Mouse (Mus musculus): ENCODE results near the gene Pcna. TPM values are rescaled to one million over a fixed set of nuclear protein-coding genes. Genes with fewer than 3 reads are reported as not detected.
"Not testable (repeated sequence)": the region's sequence is repeated elsewhere in the genome, so short reads cannot be mapped to it uniquely, and the experiment has no call there.

Pcna gene
- 209 and 212 TPM in 2 replicates for polyA plus RNA-seq (2014; fragmentation: Nextera tagmentation; extraction: Ambion mirVana)

DNA sequence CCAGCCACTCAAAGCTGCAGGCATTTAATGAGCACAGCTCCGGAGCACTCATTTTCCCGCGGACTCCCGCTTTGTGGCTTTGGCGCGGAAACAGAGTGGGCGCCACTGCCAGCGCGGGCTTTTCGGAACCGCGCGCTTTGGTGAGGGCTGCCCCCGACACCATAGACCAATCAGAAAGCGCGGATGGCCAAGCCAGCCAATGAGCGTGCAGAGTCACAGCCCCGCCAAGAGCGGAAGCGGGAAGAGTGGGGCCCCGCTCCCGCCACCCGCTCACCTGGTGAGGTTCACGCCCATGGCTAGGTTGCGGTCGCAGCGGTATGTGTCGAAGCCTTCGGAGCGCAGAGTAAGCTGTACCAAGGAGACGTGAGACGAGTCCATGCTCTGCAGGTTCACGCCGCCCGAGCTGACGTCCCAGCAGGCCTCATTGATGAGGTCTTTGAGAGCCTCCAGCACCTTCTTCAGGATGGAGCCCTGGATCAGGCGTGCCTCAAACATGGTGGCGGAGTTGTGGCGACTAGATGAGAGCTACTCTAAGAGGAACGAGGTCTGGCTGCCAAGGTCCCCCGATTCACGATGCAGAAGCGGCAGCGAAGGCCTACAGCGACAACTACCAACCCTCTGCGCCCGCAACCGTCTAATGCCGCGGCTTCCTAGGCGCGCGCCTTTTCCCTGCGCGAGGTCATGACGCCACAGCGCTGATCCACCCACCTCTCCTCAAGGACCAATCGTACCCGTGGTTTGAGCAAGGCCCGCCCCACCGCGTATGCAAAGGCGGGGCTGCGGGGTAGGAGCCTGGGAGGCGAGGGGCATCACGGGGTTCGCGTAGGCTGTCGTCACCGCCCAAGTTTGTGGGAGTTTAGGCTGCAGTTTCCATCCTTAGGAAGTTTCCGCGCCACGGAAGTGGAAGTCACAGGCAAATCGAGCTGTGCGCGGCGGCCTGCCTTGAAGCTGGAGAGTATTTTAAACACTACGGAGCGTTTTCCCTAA, at the start of gene Pcna:
TSS of gene Pcna (minus strand) at position 773 of the 987 bp plus-strand sequence.
- peaks cover 5% of the 10 kb centered on the region for H3K4me1 ChIP-seq (ENCODE audit: control insufficient read depth, insufficient read depth, low read length)
- under 1% methylated on average over 78 of the region's 79 CpGs for WGBS (ENCODE audit: insufficient replicate concordance)
- H3K27me3 ChIP-seq (ENCODE audit: control insufficient read depth, insufficient read depth, low read length), result no peaks in the 10 kb centered on the region
- H3K4me3 ChIP-seq (ENCODE audit: low read depth, low read length), result peak within 1 kb of the TSS; percentile 72
- H3K9ac ChIP-seq (ENCODE audit: low read depth, low read length), result peak within 1 kb of the TSS; percentile 84
- peaks cover 11% of the 10 kb centered on the region; the same call in 1 of the 2 replicates for H3K36me3 ChIP-seq (ENCODE audit: control insufficient read depth, insufficient read depth, low read length)
- H3K27ac ChIP-seq (ENCODE audit: low read depth, low read length), result peak within 1 kb of the TSS; percentile 82
- H3K4me2 ChIP-seq, result peak within 1 kb of the TSS; percentile 70
- H3K9me3 ChIP-seq (replicated peaks; ENCODE audit: control insufficient read depth, low read length), result no peaks in the 10 kb centered on the region
- ATAC-seq (replicated peaks; ENCODE audit: insufficient number of reproducible peaks, low FRiP score, low TSS enrichment), result peak; percentile 99

DNA sequence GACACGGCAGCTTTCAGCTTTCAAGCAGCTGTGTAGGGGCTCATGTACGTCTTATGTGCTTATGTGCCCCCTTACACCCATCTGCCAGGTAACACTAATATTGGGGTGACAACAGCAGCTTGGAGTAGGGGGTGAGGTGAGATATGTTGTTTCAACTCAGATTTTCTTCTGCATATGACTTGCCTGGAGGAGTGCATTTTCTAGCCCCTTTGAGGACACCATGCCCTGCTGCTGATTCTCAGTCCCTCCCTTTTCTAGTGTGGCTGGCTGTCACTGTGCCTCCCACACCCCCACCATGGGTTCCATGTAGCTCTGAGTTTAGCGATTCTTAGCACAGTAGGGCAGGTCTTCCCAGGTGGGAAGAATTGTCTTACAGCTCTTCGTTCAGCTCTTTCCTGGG, 48.3 kb upstream of the Pcna start:
- H3K4me2 ChIP-seq, result no peak overlapping the region
- no peak for ATAC-seq (replicated peaks; ENCODE audit: insufficient number of reproducible peaks, low FRiP score, low TSS enrichment)
- no peaks in the 10 kb centered on the region for H3K4me1 ChIP-seq (ENCODE audit: control insufficient read depth, insufficient read depth, low read length)
- H3K36me3 ChIP-seq (ENCODE audit: control insufficient read depth, insufficient read depth, low read length), result peaks cover 18% of the 10 kb centered on the region
- no peaks in the 10 kb centered on the region for H3K9me3 ChIP-seq (replicated peaks; ENCODE audit: control insufficient read depth, low read length)
- H3K4me3 ChIP-seq (ENCODE audit: low read depth, low read length), result no peak overlapping the region
- WGBS (ENCODE audit: insufficient replicate concordance), result 94% methylated on average over 4 of the region's 4 CpGs
- H3K27me3 ChIP-seq (ENCODE audit: control insufficient read depth, insufficient read depth, low read length), result no peaks in the 10 kb centered on the region
- no peak overlapping the region for H3K27ac ChIP-seq (ENCODE audit: low read depth, low read length)
- no peak overlapping the region for H3K9ac ChIP-seq (ENCODE audit: low read depth, low read length)

DNA sequence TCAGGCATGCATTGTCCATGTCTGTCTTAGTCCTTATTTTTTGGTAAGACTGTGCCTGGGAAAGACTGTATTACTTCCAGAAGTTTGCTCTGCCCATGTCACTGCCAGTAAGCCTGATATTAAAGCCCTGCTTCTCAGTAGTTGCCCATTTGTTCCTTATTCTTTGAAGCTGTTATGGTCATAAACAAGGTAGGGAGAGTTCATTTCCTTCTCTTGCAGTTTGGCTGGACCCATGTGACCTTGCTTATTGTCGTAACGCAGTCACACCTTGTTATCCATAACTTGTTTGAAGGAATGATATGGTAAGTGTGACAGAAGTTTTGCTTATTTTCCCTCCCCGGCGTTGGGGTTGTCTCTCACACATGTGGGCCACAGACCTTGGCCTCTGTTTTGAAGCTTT, 45.1 kb upstream of the Pcna start:
- H3K9ac ChIP-seq (ENCODE audit: low read depth, low read length), result no peak overlapping the region
- no peak for ATAC-seq (replicated peaks; ENCODE audit: insufficient number of reproducible peaks, low FRiP score, low TSS enrichment)
- H3K4me1 ChIP-seq (ENCODE audit: control insufficient read depth, insufficient read depth, low read length), result peaks cover 4% of the 10 kb centered on the region
- H3K36me3 ChIP-seq (ENCODE audit: control insufficient read depth, insufficient read depth, low read length), result peaks cover 16% of the 10 kb centered on the region
- H3K27me3 ChIP-seq (ENCODE audit: control insufficient read depth, insufficient read depth, low read length), result no peaks in the 10 kb centered on the region
- no peak overlapping the region for H3K27ac ChIP-seq (ENCODE audit: low read depth, low read length)
- H3K4me2 ChIP-seq, result no peak overlapping the region
- H3K9me3 ChIP-seq (replicated peaks; ENCODE audit: control insufficient read depth, low read length), result no peaks in the 10 kb centered on the region
- H3K4me3 ChIP-seq (ENCODE audit: low read depth, low read length), result no peak overlapping the region
- 89% methylated on average over 4 of the region's 4 CpGs for WGBS (ENCODE audit: insufficient replicate concordance)

DNA sequence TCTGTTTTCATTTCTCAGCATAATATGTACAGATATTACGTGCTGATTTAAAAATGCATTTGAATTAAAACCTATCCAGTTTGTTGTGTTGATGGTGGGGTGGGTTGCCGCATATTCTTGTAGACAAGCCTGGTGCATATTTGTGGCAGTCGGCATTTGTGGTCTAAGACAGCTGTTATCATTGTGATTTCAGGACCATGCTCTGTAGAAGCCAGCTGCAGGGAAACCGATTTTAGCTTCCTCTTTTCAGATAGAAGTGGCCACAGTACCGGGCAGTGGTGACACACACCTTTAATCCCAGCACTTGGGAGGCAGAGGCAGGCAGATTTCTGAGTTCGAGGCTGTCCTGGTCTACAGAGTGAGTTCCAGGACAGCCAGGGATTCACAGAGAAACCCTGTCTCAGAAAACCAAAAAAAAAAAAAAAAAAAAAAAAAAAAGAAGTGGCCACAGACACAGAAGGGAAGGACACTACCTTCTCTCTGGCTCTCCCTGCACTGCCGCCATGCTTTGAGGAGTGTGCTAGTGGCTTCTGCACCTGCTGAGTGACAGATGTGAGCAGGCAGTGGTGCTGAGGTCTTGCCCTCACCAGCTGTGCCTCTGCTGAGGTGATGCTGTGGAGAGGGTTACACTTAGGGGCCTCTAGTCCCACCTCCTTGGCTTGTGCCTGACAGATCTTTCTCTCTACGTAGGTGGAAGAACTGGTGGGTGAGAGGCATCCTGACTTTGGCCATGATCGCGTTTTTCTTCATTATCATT, 40.8 kb upstream of the Pcna start:
- H3K9me3 ChIP-seq (replicated peaks; ENCODE audit: control insufficient read depth, low read length), result no peaks in the 10 kb centered on the region
- H3K27ac ChIP-seq (ENCODE audit: low read depth, low read length), result no peak overlapping the region
- ATAC-seq (replicated peaks; ENCODE audit: insufficient number of reproducible peaks, low FRiP score, low TSS enrichment), result no peak
- H3K27me3 ChIP-seq (ENCODE audit: control insufficient read depth, insufficient read depth, low read length), result no peaks in the 10 kb centered on the region
- H3K4me2 ChIP-seq, result no peak overlapping the region
- peaks cover 13% of the 10 kb centered on the region for H3K36me3 ChIP-seq (ENCODE audit: control insufficient read depth, insufficient read depth, low read length)
- H3K4me3 ChIP-seq (ENCODE audit: low read depth, low read length), result no peak overlapping the region
- H3K4me1 ChIP-seq (ENCODE audit: control insufficient read depth, insufficient read depth, low read length), result peaks cover 33% of the 10 kb centered on the region
- WGBS (ENCODE audit: insufficient replicate concordance), result 82% methylated on average over 10 of the region's 10 CpGs
- H3K9ac ChIP-seq (ENCODE audit: low read depth, low read length), result no peak overlapping the region

DNA sequence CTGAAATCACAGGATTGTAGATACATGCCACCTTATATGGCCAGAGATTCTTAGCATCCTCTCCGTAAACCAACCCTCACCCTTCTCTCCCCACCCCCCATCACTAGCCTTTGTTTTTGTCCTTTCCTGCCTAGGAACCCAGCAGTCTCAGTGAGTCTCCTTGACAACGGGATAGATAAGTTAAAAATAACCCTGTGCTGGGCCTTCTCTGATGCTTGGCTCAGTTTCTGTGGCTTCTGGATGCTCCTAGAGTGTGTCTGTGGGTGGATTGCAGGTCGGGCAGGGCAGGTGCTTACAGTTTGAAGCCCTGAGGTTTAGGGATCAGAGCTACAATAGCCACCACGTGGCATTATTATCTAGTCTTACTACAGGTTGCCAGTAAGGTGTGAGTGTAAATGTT, 39.0 kb upstream of the Pcna start:
- Histone ChIP-seq H3K27me3 (ENCODE audit: control insufficient read depth, insufficient read depth, low read length) (no peaks in the 10 kb centered on the region), H3K4me1 (ENCODE audit: control insufficient read depth, insufficient read depth, low read length) (peaks cover 33% of the 10 kb centered on the region), H3K36me3 (ENCODE audit: control insufficient read depth, insufficient read depth, low read length) (peaks cover 5% of the 10 kb centered on the region; the same call in 1 of the 2 replicates), H3K9me3 (replicated peaks; ENCODE audit: control insufficient read depth, low read length) (no peaks in the 10 kb centered on the region), H3K27ac (ENCODE audit: low read depth, low read length) (peak overlapping the region; percentile 76), H3K4me2 (peak overlapping the region; percentile 23; the same call in 1 of the 2 replicates), H3K9ac (ENCODE audit: low read depth, low read length) (no peak overlapping the region), H3K4me3 (ENCODE audit: low read depth, low read length) (no peak overlapping the region)
- peak; percentile 49 for ATAC-seq (replicated peaks; ENCODE audit: insufficient number of reproducible peaks, low FRiP score, low TSS enrichment)
- 10% methylated on average over 4 of the region's 4 CpGs for WGBS (ENCODE audit: insufficient replicate concordance)

DNA sequence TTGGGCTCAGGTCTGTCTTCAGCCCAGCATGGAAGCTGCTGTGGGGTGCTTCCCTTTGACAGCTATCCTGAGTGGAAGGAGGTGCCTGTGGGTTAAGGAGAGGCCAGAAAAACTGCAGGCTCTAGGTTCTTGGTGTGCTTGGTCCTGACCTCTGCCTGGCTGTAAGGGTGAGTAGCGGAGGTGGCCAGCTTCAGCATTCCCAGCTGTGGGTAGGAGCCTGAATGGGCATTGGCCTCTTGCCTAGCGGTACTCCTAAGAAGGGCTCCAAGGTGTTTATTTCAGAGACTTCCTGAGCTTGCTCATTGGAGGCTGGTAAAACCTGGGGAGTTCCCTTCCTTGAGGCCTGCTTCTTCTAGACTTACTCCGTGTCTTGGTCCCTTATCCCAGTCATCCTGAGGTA, 38.2 kb upstream of the Pcna start:
- H3K27me3 ChIP-seq (ENCODE audit: control insufficient read depth, insufficient read depth, low read length), result no peaks in the 10 kb centered on the region
- H3K9ac ChIP-seq (ENCODE audit: low read depth, low read length), result 0 out of 2 replicates have a peak overlapping the region, but pooled peaks have one; percentile 10
- peak overlapping the region; percentile 76 for H3K27ac ChIP-seq (ENCODE audit: low read depth, low read length)
- peaks cover 5% of the 10 kb centered on the region; the same call in 1 of the 2 replicates for H3K36me3 ChIP-seq (ENCODE audit: control insufficient read depth, insufficient read depth, low read length)
- H3K9me3 ChIP-seq (replicated peaks; ENCODE audit: control insufficient read depth, low read length), result no peaks in the 10 kb centered on the region
- 62% methylated on average over 3 of the region's 3 CpGs for WGBS (ENCODE audit: insufficient replicate concordance)
- no peak overlapping the region for H3K4me2 ChIP-seq
- H3K4me1 ChIP-seq (ENCODE audit: control insufficient read depth, insufficient read depth, low read length), result peaks cover 33% of the 10 kb centered on the region
- no peak overlapping the region for H3K4me3 ChIP-seq (ENCODE audit: low read depth, low read length)
- ATAC-seq (replicated peaks; ENCODE audit: insufficient number of reproducible peaks, low FRiP score, low TSS enrichment), result no peak

DNA sequence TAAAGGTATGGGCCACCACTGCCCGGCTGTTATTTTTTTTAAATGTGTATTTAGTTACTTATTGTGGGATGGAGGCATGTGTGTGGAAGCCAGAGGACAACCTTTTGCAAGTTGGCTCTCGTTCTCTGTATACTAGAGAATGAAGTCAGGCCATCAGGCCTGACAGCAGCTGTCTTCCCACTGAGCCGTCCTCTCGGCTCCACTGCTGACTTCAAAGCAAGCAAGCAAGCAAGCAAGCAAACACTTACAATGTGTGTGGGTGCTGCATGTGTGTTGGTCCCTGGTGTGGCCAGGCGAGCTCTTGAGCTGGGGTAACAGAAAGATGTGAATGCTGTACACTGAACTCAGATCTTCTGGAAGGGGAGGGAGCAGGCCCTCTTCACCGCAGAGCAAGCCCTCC, 37.7 kb upstream of the Pcna start:
- H3K27ac ChIP-seq (ENCODE audit: low read depth, low read length), result peak overlapping the region; percentile 76; the same call in 1 of the 2 replicates

DNA sequence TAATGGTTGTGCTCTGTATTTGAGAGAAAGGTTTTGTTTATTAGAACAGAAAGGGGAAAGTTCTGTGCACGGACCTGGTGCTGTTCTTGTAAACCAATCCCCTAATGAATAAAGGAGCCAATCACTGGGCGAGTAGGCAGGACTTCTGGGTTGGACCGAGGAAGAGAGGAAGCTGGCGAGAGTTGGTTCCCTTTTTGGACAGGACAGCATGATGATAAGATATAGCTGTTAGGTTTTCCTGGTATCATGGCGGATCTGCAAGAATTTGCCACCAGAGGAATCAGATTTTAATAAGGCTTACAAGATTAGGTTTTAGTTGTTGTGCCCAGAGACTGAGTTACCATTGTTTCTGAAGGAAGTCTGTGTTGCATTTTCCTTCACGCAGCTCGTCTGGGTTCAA, 36.1 kb upstream of the Pcna start:
- H3K9me3 ChIP-seq (replicated peaks; ENCODE audit: control insufficient read depth, low read length); H3K27me3 ChIP-seq (ENCODE audit: control insufficient read depth, insufficient read depth, low read length); H3K4me2 ChIP-seq; H3K27ac ChIP-seq (ENCODE audit: low read depth, low read length); H3K9ac ChIP-seq (ENCODE audit: low read depth, low read length); ATAC-seq (replicated peaks; ENCODE audit: insufficient number of reproducible peaks, low FRiP score, low TSS enrichment); H3K4me3 ChIP-seq (ENCODE audit: low read depth, low read length); H3K36me3 ChIP-seq (ENCODE audit: control insufficient read depth, insufficient read depth, low read length): not testable (repeated sequence)
- 50% methylated on average over 5 of the region's 7 CpGs for whole genome bisulfite sequencing (ENCODE audit: insufficient replicate concordance)
- peaks cover 45% of the 10 kb centered on the region for H3K4me1 ChIP-seq (ENCODE audit: control insufficient read depth, insufficient read depth, low read length)

More for the DNA sequence above, 37.7 kb upstream of the Pcna start:
- WGBS (ENCODE audit: insufficient replicate concordance), result 67% methylated on average over 6 of the region's 6 CpGs
- Histone ChIP-seq H3K4me2 (no peak overlapping the region), H3K4me1 (ENCODE audit: control insufficient read depth, insufficient read depth, low read length) (peaks cover 33% of the 10 kb centered on the region), H3K27me3 (ENCODE audit: control insufficient read depth, insufficient read depth, low read length) (no peaks in the 10 kb centered on the region), H3K9me3 (replicated peaks; ENCODE audit: control insufficient read depth, low read length) (no peaks in the 10 kb centered on the region), H3K4me3 (ENCODE audit: low read depth, low read length) (no peak overlapping the region), H3K36me3 (ENCODE audit: control insufficient read depth, insufficient read depth, low read length) (peaks cover 5% of the 10 kb centered on the region; the same call in 1 of the 2 replicates), H3K9ac (ENCODE audit: low read depth, low read length) (no peak overlapping the region)
- no peak for ATAC-seq (replicated peaks; ENCODE audit: insufficient number of reproducible peaks, low FRiP score, low TSS enrichment)
